Mouse (Mus musculus): ENCODE measurements around the gene Gm10837. TPM values are rescaled to one million over a fixed set of nuclear protein-coding genes. Genes with fewer than 3 reads are reported as not detected.

The Gm10837 gene
- polyA plus RNA-seq, 1 experiment from 2014 or later: not detected

- ATAC-seq (ENCODE audit: low FRiP score, low TSS enrichment) (no peak), DNase-seq (ENCODE audit: low spot score) (no peak)
- Histone ChIP-seq H3K27ac (replicated peaks) (no peak overlapping the region), H3K4me1 (replicated peaks; ENCODE audit: control insufficient read depth, insufficient read depth) (0 out of 2 replicates have a peak, but pooled peaks cover 3% of the 10 kb centered on the region), H3K9ac (ENCODE audit: low read length) (no peak overlapping the region), H3K27me3 (ENCODE audit: control insufficient read depth, insufficient read depth, low read length) (peaks cover 43% of the 10 kb centered on the region), H3K36me3 (ENCODE audit: control insufficient read depth, insufficient read depth, low read length) (no peaks in the 10 kb centered on the region), H3K4me3 (ENCODE audit: low read depth, low read length) (no peak overlapping the region), H3K4me2 (replicated peaks; ENCODE audit: low read depth) (no peak overlapping the region), H3K9me3 (ENCODE audit: control insufficient read depth, low read length) (no peaks in the 10 kb centered on the region)
- no peak for TF ChIP-seq EP300 (optimal IDR thresholded peaks at IDR 0.05)
- whole genome bisulfite sequencing: 4% methylated on average over 20 of the region's 20 CpGs
These were observed 13.1 kb upstream of the Gm10837 start for GRCm38 (mm10) chr14:122477261-122477671.

- H3K27ac ChIP-seq (replicated peaks): no peak overlapping the region
- WGBS: 5% methylated on average over 9 of the region's 9 CpGs
- H3K9me3 ChIP-seq (ENCODE audit: control insufficient read depth, low read length): no peaks in the 10 kb centered on the region
- H3K4me3 ChIP-seq (ENCODE audit: low read depth, low read length): no peak overlapping the region
- 0 out of 2 replicates have a peak, but pooled peaks cover 3% of the 10 kb centered on the region for H3K4me1 ChIP-seq (replicated peaks; ENCODE audit: control insufficient read depth, insufficient read depth)
- TF ChIP-seq EP300 (optimal IDR thresholded peaks at IDR 0.05): no peak
- TF ChIP-seq CTCF (IDR thresholded peaks at IDR 0.05; ENCODE audit: low read depth): no peak
- no peak overlapping the region for H3K4me2 ChIP-seq (replicated peaks; ENCODE audit: low read depth)
- DNase-seq (ENCODE audit: low spot score) (no peak), ATAC-seq (ENCODE audit: low FRiP score, low TSS enrichment) (no peak)
- H3K27me3 ChIP-seq (ENCODE audit: control insufficient read depth, insufficient read depth, low read length): peaks cover 39% of the 10 kb centered on the region
- no peaks in the 10 kb centered on the region for H3K36me3 ChIP-seq (ENCODE audit: control insufficient read depth, insufficient read depth, low read length)
- H3K9ac ChIP-seq (ENCODE audit: low read length): no peak overlapping the region
These were observed 12.3 kb upstream of the Gm10837 start for GRCm38 (mm10) chr14:122477971-122478573.

- no peaks in the 10 kb centered on the region for H3K36me3 ChIP-seq (ENCODE audit: control insufficient read depth, insufficient read depth, low read length)
- TF ChIP-seq EP300 (optimal IDR thresholded peaks at IDR 0.05) (no peak), CTCF (IDR thresholded peaks at IDR 0.05; ENCODE audit: low read depth) (no peak)
- H3K9me3 ChIP-seq (ENCODE audit: control insufficient read depth, low read length): no peaks in the 10 kb centered on the region
- no peak overlapping the region for H3K27ac ChIP-seq (replicated peaks)
- H3K4me3 ChIP-seq (ENCODE audit: low read depth, low read length): no peak overlapping the region
- no peak overlapping the region for H3K4me2 ChIP-seq (replicated peaks; ENCODE audit: low read depth)
- H3K4me1 ChIP-seq (replicated peaks; ENCODE audit: control insufficient read depth, insufficient read depth): 0 out of 2 replicates have a peak, but pooled peaks cover 3% of the 10 kb centered on the region
- WGBS: under 1% methylated on average over 19 of the region's 22 CpGs
- no peak overlapping the region for H3K9ac ChIP-seq (ENCODE audit: low read length)
- ATAC-seq (ENCODE audit: low FRiP score, low TSS enrichment) (no peak), DNase-seq (ENCODE audit: low spot score) (no peak)
- H3K27me3 ChIP-seq (ENCODE audit: control insufficient read depth, insufficient read depth, low read length): peaks cover 40% of the 10 kb centered on the region
These were observed 11.8 kb upstream of the Gm10837 start for GRCm38 (mm10) chr14:122478574-122479011.

- Histone ChIP-seq H3K9me3 (ENCODE audit: control insufficient read depth, low read length) (no peaks in the 10 kb centered on the region), H3K36me3 (ENCODE audit: control insufficient read depth, insufficient read depth, low read length) (no peaks in the 10 kb centered on the region), H3K4me3 (ENCODE audit: low read depth, low read length) (no peak overlapping the region), H3K9ac (ENCODE audit: low read length) (no peak overlapping the region), H3K27ac (replicated peaks) (no peak overlapping the region), H3K27me3 (ENCODE audit: control insufficient read depth, insufficient read depth, low read length) (peaks cover 43% of the 10 kb centered on the region), H3K4me1 (replicated peaks; ENCODE audit: control insufficient read depth, insufficient read depth) (0 out of 2 replicates have a peak, but pooled peaks cover 3% of the 10 kb centered on the region), H3K4me2 (replicated peaks; ENCODE audit: low read depth) (no peak overlapping the region)
- TF ChIP-seq EP300 (optimal IDR thresholded peaks at IDR 0.05) (no peak), CTCF (IDR thresholded peaks at IDR 0.05; ENCODE audit: low read depth) (no peak)
- 22% methylated on average over 17 of the region's 17 CpGs for WGBS
- no peak for DNase-seq (ENCODE audit: low spot score)
- ATAC-seq (ENCODE audit: low FRiP score, low TSS enrichment): no peak
These were observed 10.8 kb upstream of the Gm10837 start for GRCm38 (mm10) chr14:122479461-122480109.

GRCm38 (mm10) chr14:122480355-122480754 is 10.0 kb upstream of the Gm10837 start:
- H3K9ac ChIP-seq (ENCODE audit: low read length): no peak overlapping the region
- H3K4me1 ChIP-seq (replicated peaks; ENCODE audit: control insufficient read depth, insufficient read depth): 0 out of 2 replicates have a peak, but pooled peaks cover 3% of the 10 kb centered on the region
- no peaks in the 10 kb centered on the region for H3K9me3 ChIP-seq (ENCODE audit: control insufficient read depth, low read length)
- no peak overlapping the region for H3K4me2 ChIP-seq (replicated peaks; ENCODE audit: low read depth)
- DNase-seq (ENCODE audit: low spot score): no peak
- peaks cover 43% of the 10 kb centered on the region for H3K27me3 ChIP-seq (ENCODE audit: control insufficient read depth, insufficient read depth, low read length)
- no peak for TF ChIP-seq CTCF (IDR thresholded peaks at IDR 0.05; ENCODE audit: low read depth)
- TF ChIP-seq EP300 (optimal IDR thresholded peaks at IDR 0.05): no peak
- ATAC-seq (ENCODE audit: low FRiP score, low TSS enrichment): no peak
- no peak overlapping the region for H3K27ac ChIP-seq (replicated peaks)
- WGBS: 9% methylated on average over 2 of the region's 2 CpGs
- no peak overlapping the region for H3K4me3 ChIP-seq (ENCODE audit: low read depth, low read length)
- H3K36me3 ChIP-seq (ENCODE audit: control insufficient read depth, insufficient read depth, low read length): no peaks in the 10 kb centered on the region

GRCm38 (mm10) chr14:122481181-122481580 is 9.2 kb upstream of the Gm10837 start:
- TF ChIP-seq CTCF (IDR thresholded peaks at IDR 0.05; ENCODE audit: low read depth) (no peak), EP300 (optimal IDR thresholded peaks at IDR 0.05) (no peak)
- Histone ChIP-seq H3K9ac (ENCODE audit: low read length) (no peak overlapping the region), H3K4me3 (ENCODE audit: low read depth, low read length) (no peak overlapping the region), H3K27me3 (ENCODE audit: control insufficient read depth, insufficient read depth, low read length) (peaks cover 36% of the 10 kb centered on the region), H3K9me3 (ENCODE audit: control insufficient read depth, low read length) (no peaks in the 10 kb centered on the region), H3K27ac (replicated peaks) (no peak overlapping the region), H3K4me1 (replicated peaks; ENCODE audit: control insufficient read depth, insufficient read depth) (no peaks in the 10 kb centered on the region), H3K36me3 (ENCODE audit: control insufficient read depth, insufficient read depth, low read length) (no peaks in the 10 kb centered on the region), H3K4me2 (replicated peaks; ENCODE audit: low read depth) (no peak overlapping the region)
- ATAC-seq (ENCODE audit: low FRiP score, low TSS enrichment) (peak; percentile 18; the same call in 1 of the 2 replicates), DNase-seq (ENCODE audit: low spot score) (no peak)
- WGBS: 4% methylated on average over 15 of the region's 15 CpGs
